Mouse (Mus musculus) midbrain, embryonic 11.5 days (tissue): ENCODE measurements around the gene C530025M09Rik. TPM values are rescaled to one million over a fixed set of nuclear protein-coding genes. Genes with fewer than 3 reads are reported as not detected.

Source experiments
- ATAC-seq: fragments of 200-750 bp; cut with Nextera tagmentation; 2 replicates; pipeline ENCODE4 v1.8.0; 2017; ENCODE audit warnings: moderate TSS enrichment, moderate library complexity; ENCODE audit not compliant: low FRiP score
- DNase-seq: peaks from one replicate; pipeline ENCODE4 v3.0.0; 2015; ENCODE audit warnings: low spot score; ENCODE audit errors: missing footprints
- H3K27ac ChIP-seq: fragments of 300-500 bp; sonication (generic); 2 replicates; pipeline ENCODE4 v1.5.1; 2014; ENCODE audit warnings: low read depth, low read length
- H3K27me3 ChIP-seq: fragments of 300-500 bp; sonication (generic); 2 replicates; pipeline ENCODE4 v1.6.1; 2014; ENCODE audit warnings: mild to moderate bottlenecking, low read length, moderate library complexity, mixed read lengths; ENCODE audit not compliant: control insufficient read depth, insufficient read depth
- H3K36me3 ChIP-seq: fragments of 300-500 bp; sonication (generic); 2 replicates; pipeline ENCODE4 v1.6.1; 2014; ENCODE audit warnings: mild to moderate bottlenecking, low read length, moderate library complexity, mixed read lengths; ENCODE audit not compliant: control insufficient read depth, insufficient read depth
- H3K4me1 ChIP-seq: fragments of 300-500 bp; sonication (generic); 2 replicates; pipeline ENCODE4 v1.6.1; 2014; ENCODE audit warnings: low read length; ENCODE audit not compliant: control insufficient read depth, insufficient read depth
- H3K4me2 ChIP-seq: fragments of 300-500 bp; sonication (generic); 2 replicates; pipeline ENCODE4 v1.6.1; 2014; ENCODE audit warnings: mild to moderate bottlenecking, moderate library complexity
- H3K4me3 ChIP-seq: fragments of 300-500 bp; sonication (generic); 2 replicates; pipeline ENCODE4 v1.5.1; 2014; ENCODE audit warnings: low read depth, low read length
- H3K9ac ChIP-seq: fragments of 300-500 bp; sonication (generic); 2 replicates; pipeline ENCODE4 v1.6.1; 2014; ENCODE audit warnings: low read length
- H3K9me3 ChIP-seq: fragments of 300-500 bp; sonication (generic); 2 replicates; pipeline ENCODE4 v1.6.1; 2016; ENCODE audit warnings: low read length; ENCODE audit not compliant: control insufficient read depth
- WGBS: fragments of 180-500 bp; shearing (Covaris S2); extraction: QIAGEN DNeasy Blood & Tissue Kit; methylation state at CpG from one replicate; pipeline ENCODE4 v1.1.7; 2014; 5-methylcytosine and 5-hydroxymethylcytosine counted together
- polyA plus RNA-seq: library from polyadenylated mRNA; unstranded; fragments of >200 nt; fragmentation: Nextera tagmentation; extraction: Ambion mirVana; gene quantifications from 2 replicates; pipeline ENCODE4 v1.2.1, GENCODE M21; 2014

Gene C530025M09Rik
- polyA plus RNA-seq, 1 experiment from 2014 or later = not detected

- 78% methylated on average over 3 of the region's 3 CpGs for WGBS
- Histone ChIP-seq H3K36me3 (no peaks in the 10 kb centered on the region), H3K4me1 (no peaks in the 10 kb centered on the region), H3K27ac (no peak overlapping the region), H3K4me2 (no peak overlapping the region), H3K9ac (no peak overlapping the region), H3K9me3 (no peaks in the 10 kb centered on the region), H3K27me3 (no peaks in the 10 kb centered on the region), H3K4me3 (no peak overlapping the region)
- DNase-seq (no peak), ATAC-seq (no peak)
These were observed 12.6 kb downstream of the C530025M09Rik start for GRCm38 (mm10) chr2:149818395-149818794.

- 85% methylated on average over 2 of the region's 2 CpGs for WGBS
- DNase-seq = peak; percentile 4
- Histone ChIP-seq H3K27me3 (no peaks in the 10 kb centered on the region), H3K4me1 (no peaks in the 10 kb centered on the region), H3K36me3 (no peaks in the 10 kb centered on the region), H3K9me3 (no peaks in the 10 kb centered on the region), H3K27ac (no peak overlapping the region), H3K4me3 (no peak overlapping the region), H3K9ac (no peak overlapping the region), H3K4me2 (no peak overlapping the region)
- no peak for ATAC-seq
These were observed 18.1 kb downstream of the C530025M09Rik start for GRCm38 (mm10) chr2:149812899-149813298.

- WGBS = 87% methylated on average over 2 of the region's 2 CpGs
- H3K4me1 ChIP-seq = no peaks in the 10 kb centered on the region
- no peaks in the 10 kb centered on the region for H3K27me3 ChIP-seq
- H3K4me3 ChIP-seq = no peak overlapping the region
- ATAC-seq (peak; percentile 52; the same call in 1 of the 2 replicates), DNase-seq (no peak)
- H3K27ac ChIP-seq = no peak overlapping the region
- H3K9me3 ChIP-seq = no peaks in the 10 kb centered on the region
- no peaks in the 10 kb centered on the region for H3K36me3 ChIP-seq
- no peak overlapping the region for H3K9ac ChIP-seq
- H3K4me2 ChIP-seq = no peak overlapping the region
These were observed 25.8 kb downstream of the C530025M09Rik start for GRCm38 (mm10) chr2:149805256-149805655.

- ATAC-seq (no peak), DNase-seq (no peak)
- WGBS = 90% methylated on average over 3 of the region's 3 CpGs
- Histone ChIP-seq H3K36me3 (no peaks in the 10 kb centered on the region), H3K4me3 (no peak overlapping the region), H3K9ac (no peak overlapping the region), H3K27ac (no peak overlapping the region), H3K27me3 (no peaks in the 10 kb centered on the region), H3K9me3 (no peaks in the 10 kb centered on the region), H3K4me2 (no peak overlapping the region), H3K4me1 (no peaks in the 10 kb centered on the region)
These were observed 26.3 kb downstream of the C530025M09Rik start for GRCm38 (mm10) chr2:149804599-149805140.

GRCm38 (mm10) chr2:149798613-149799012 lies 32.4 kb downstream of the C530025M09Rik start:
- H3K36me3 ChIP-seq = no peaks in the 10 kb centered on the region
- no peak for DNase-seq
- no peak overlapping the region for H3K9ac ChIP-seq
- no peak overlapping the region for H3K4me3 ChIP-seq
- H3K27ac ChIP-seq = no peak overlapping the region
- ATAC-seq = peak; percentile 94
- H3K4me1 ChIP-seq = peaks cover 3% of the 10 kb centered on the region; the same call in 1 of the 2 replicates
- H3K9me3 ChIP-seq = no peaks in the 10 kb centered on the region
- H3K27me3 ChIP-seq = no peaks in the 10 kb centered on the region
- H3K4me2 ChIP-seq = no peak overlapping the region
- WGBS = 4% methylated on average over 3 of the region's 3 CpGs

Other genes starting within 250 kb of the C530025M09Rik start
- 8.5 and 9.5 TPM in 2 replicates for gene Syndig1, start 2.0 kb downstream of the C530025M09Rik start, polyA plus RNA-seq